Mouse (Mus musculus): ENCODE measurements at regions not wholly inside any gene's neighbourhood (a gene's known extent, or its start where the extent isn't known, plus 50 kb on each side); places are given as distances from the start of the nearest gene placed in this dataset.

DNA sequence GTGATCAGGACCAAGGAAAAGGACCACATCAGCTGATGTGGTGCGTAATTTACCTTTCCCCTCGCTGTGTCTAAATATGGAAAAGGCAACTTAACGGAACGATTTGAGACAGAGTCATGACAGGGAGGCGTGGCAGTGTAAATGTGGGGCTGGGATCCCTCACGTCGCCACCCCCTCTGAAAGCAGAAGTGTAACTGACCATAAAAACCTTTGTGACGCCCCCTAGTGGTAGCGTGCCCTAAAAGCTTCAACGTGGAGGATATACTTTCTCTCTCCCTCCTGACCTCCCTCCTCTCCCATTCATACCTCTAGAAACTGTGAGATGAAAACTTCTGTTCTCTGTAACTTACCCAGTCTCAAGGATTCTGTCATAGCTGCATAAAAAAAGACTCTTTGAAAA is 166.8 kb downstream of the Efnb2 start:
- TF ChIP-seq FLI1 (IDR thresholded peaks at IDR 0.05; ENCODE audit: low read length) (no peak), GATA1 (IDR thresholded peaks at IDR 0.05; ENCODE audit: borderline replicate concordance, low read length) (no peak)
